Mouse (Mus musculus) mesoderm, embryonic 11.5 days (tissue): Measurements from ENCODE around the gene Vmn2r30.
A peak's percentile ranks its signal among the peaks of the same experiment; 100 is the strongest.
"Not testable (repeated sequence)": the region's sequence is repeated elsewhere in the genome, so short reads cannot be mapped to it uniquely, and the experiment has no call there.

Experiments
- DNase-seq: peaks from one replicate; pipeline ENCODE4 v3.0.0-alpha.2; 2012; ENCODE audit warnings: low read depth, low spot score

The Vmn2r30 gene

GRCm38 (mm10) chr7:7337509-7337908 is at the start of gene Vmn2r30:
Gene Vmn2r30 (minus strand): TSS chr7:7337609.
- not testable (repeated sequence) for DNase-seq

DNA sequence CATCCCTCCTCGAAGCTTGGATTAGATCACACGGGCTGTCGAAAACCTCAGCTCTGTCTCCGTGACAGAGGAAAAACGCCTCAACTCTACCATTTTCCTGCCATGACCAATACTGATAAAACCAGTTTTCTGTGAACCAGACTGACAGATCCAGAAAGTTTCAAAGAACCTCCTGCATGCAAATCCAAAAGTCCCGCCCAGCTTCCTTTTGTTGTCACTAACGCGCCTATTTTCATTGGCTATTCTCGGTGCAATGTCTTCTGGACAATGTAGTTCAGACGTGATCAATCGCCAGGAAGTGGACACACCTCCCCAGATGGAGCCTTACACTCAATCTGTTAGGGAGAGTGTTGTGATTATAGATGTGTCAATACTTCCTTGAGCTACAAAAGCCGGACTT is 37.0 kb upstream of the Vmn2r30 start, which contains the start of gene Gm45783:
TSS of gene Gm45783 (minus strand) at position 143 of the 400 bp plus-strand sequence.
- not testable (repeated sequence) for DNase-seq

DNA sequence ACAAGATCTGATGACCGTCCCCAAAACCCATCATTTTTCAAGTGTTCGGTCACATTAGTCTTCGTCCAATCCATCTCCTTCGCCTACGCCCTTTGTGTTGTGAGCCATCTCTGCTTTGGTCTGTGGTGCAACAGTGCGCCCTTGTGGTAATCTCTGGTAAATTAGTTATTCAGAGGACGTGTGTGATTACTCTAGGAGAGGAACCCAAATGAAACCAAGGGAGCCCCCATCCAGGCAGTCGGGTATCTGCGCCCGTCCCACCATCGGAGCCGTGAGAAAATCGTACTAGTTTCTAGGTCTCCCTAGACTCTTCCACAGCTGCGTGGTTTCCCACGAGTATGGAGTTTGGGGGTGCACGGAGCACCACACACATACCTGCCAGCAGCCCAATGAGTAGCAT is 41.8 kb downstream of the Vmn2r30 start:
- DNase-seq, result peak; percentile 57

DNA sequence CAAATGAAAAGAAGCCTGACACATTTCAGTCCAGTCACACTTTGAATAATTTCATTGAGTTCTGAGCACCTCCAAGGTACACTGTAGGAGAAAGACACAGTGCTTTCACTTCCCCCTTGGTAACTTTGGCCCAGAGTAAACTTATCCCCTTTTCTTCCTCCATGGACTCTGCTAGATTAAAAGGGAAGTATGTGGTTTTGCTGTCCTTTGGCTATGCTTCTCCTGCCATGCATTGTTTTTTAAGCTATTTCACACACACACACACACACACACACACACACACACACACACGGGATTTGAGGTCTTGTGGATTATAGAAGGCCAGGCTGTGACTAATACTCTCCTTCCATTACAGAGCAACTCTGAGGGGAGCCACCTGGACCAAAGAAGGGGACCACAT is 56.0 kb downstream of the Vmn2r30 start:
- no peak for DNase-seq

GRCm38 (mm10) chr7:7277966-7278567 is 59.3 kb downstream of the Vmn2r30 start, which contains the start of gene Gm45844:
Gene Gm45844 (minus strand): TSS chr7:7278289.
- peak; percentile 81 for DNase-seq

- DNase-seq, result peak; percentile 49
Measured at GRCm38 (mm10) chr7:7277556-7277955, 59.9 kb downstream of the Vmn2r30 start.
